Mouse (Mus musculus) C2C12 (cell line): ENCODE results near the gene Tnn. TPM values are rescaled to one million over a fixed set of nuclear protein-coding genes. Genes with fewer than 3 reads are reported as not detected.

Experiments
- H3K27me3 ChIP-seq: one replicate; pipeline ENCODE4 v1.6.1; 2011; ENCODE audit not compliant: control insufficient read depth, insufficient read depth, insufficient read length
- H3K36me3 ChIP-seq: one replicate; pipeline ENCODE4 v1.6.1; 2011; ENCODE audit not compliant: control insufficient read depth, insufficient read depth
- H3K4me3 ChIP-seq: one replicate; pipeline ENCODE4 v1.5.1; 2011; ENCODE audit warnings: mild to moderate bottlenecking, control low read depth; ENCODE audit not compliant: poor library complexity, insufficient read depth, severe bottlenecking
- H3K79me2 ChIP-seq: one replicate; pipeline ENCODE4 v1.6.1; 2011; ENCODE audit not compliant: control insufficient read depth, insufficient read depth
- H3K79me3 ChIP-seq: one replicate; pipeline ENCODE4 v1.6.1; 2011; ENCODE audit warnings: low read depth, control low read depth
- H3ac ChIP-seq: one replicate; pipeline ENCODE3; 2011; ENCODE audit warnings: low read depth; ENCODE audit not compliant: control insufficient read depth, insufficient read length
- CEBPB ChIP-seq: IDR thresholded peaks from one replicate; pipeline ENCODE4 v1.6.1; 2011; ENCODE audit warnings: low read depth, mild to moderate bottlenecking, control low read depth, moderate library complexity
- CTCF ChIP-seq: IDR thresholded peaks from one replicate; pipeline ENCODE4 v1.5.1; 2011; ENCODE audit not compliant: control insufficient read depth, insufficient read depth, insufficient read length
- FOSL1 ChIP-seq: IDR thresholded peaks from one replicate; pipeline ENCODE4 v1.8.0; 2011; ENCODE audit warnings: mild to moderate bottlenecking, low read length; ENCODE audit not compliant: poor library complexity, insufficient read depth, severe bottlenecking
- MAX ChIP-seq: IDR thresholded peaks from one replicate; pipeline ENCODE4 v1.6.1; 2011; ENCODE audit warnings: mild to moderate bottlenecking, control low read depth
- MYOD1 ChIP-seq: IDR thresholded peaks from one replicate; pipeline ENCODE4 v1.6.1; 2011; ENCODE audit warnings: low read depth; ENCODE audit not compliant: control insufficient read depth, insufficient read length
- MYOG ChIP-seq: IDR thresholded peaks from one replicate; pipeline ENCODE4 v1.6.1; 2011; ENCODE audit not compliant: control insufficient read depth, insufficient read length; ENCODE audit errors: extremely low read depth
- USF1 ChIP-seq: IDR thresholded peaks from one replicate; pipeline ENCODE4 v1.6.1; 2011; ENCODE audit warnings: low read depth, mild to moderate bottlenecking, control low read depth, moderate library complexity
- polyA plus RNA-seq: library from polyadenylated mRNA; unstranded; fragments of >200 nt; fragmentation: generic; extraction: Trizol; gene quantifications from one replicate; pipeline ENCODE4 v1.2.1, GENCODE M21; 2012; ENCODE audit warnings: missing spikeins

Tnn gene
- polyA plus RNA-seq, 1 experiment: not detected

GRCm38 (mm10) chr1:160057657-160058056, 95.7 kb downstream of the Tnn start:
- Histone ChIP-seq H3K36me3 (no peaks in the 10 kb centered on the region), H3K27me3 (no peaks in the 10 kb centered on the region), H3ac (no peak overlapping the region), H3K4me3 (no peak overlapping the region), H3K79me2 (no peaks in the 10 kb centered on the region), H3K79me3 (no peaks in the 10 kb centered on the region)
- TF ChIP-seq CEBPB: no peak

- no peaks in the 10 kb centered on the region for H3K79me2 ChIP-seq
- no peak overlapping the region for H3K4me3 ChIP-seq
- H3K79me3 ChIP-seq: no peaks in the 10 kb centered on the region
- H3ac ChIP-seq: no peak overlapping the region
- TF ChIP-seq USF1: no peak
- TF ChIP-seq MYOG: no peak
- no peak for TF ChIP-seq CTCF
- TF ChIP-seq MYOD1: no peak
- no peak for TF ChIP-seq FOSL1
- TF ChIP-seq MAX: no peak
- no peak for TF ChIP-seq CEBPB
- H3K27me3 ChIP-seq: no peaks in the 10 kb centered on the region
- H3K36me3 ChIP-seq: no peaks in the 10 kb centered on the region
These were observed 98.9 kb downstream of the Tnn start for GRCm38 (mm10) chr1:160054366-160055078.

GRCm38 (mm10) chr1:160053510-160054305, 99.7 kb downstream of the Tnn start:
- Histone ChIP-seq H3K4me3 (no peak overlapping the region), H3K36me3 (no peaks in the 10 kb centered on the region), H3K79me2 (no peaks in the 10 kb centered on the region), H3K27me3 (no peaks in the 10 kb centered on the region), H3K79me3 (no peaks in the 10 kb centered on the region), H3ac (no peak overlapping the region)
- TF ChIP-seq MAX (no peak), CEBPB (no peak), CTCF (no peak), FOSL1 (no peak), USF1 (no peak), MYOG (no peak), MYOD1 (no peak)

GRCm38 (mm10) chr1:160052556-160053315, 100.6 kb downstream of the Tnn start:
- no peak overlapping the region for H3K4me3 ChIP-seq
- TF ChIP-seq MYOD1 (no peak), CTCF (no peak), FOSL1 (no peak), MAX (no peak), MYOG (no peak), USF1 (no peak)
- no peaks in the 10 kb centered on the region for H3K27me3 ChIP-seq
- no peaks in the 10 kb centered on the region for H3K79me2 ChIP-seq
- H3ac ChIP-seq: no peak overlapping the region
- no peaks in the 10 kb centered on the region for H3K36me3 ChIP-seq
- H3K79me3 ChIP-seq: no peaks in the 10 kb centered on the region

- TF ChIP-seq USF1 (no peak), MAX (no peak), FOSL1 (no peak), CEBPB (no peak), MYOD1 (no peak), MYOG (no peak), CTCF (no peak)
- H3K79me3 ChIP-seq: no peaks in the 10 kb centered on the region
- no peaks in the 10 kb centered on the region for H3K27me3 ChIP-seq
- H3K79me2 ChIP-seq: no peaks in the 10 kb centered on the region
- no peak overlapping the region for H3K4me3 ChIP-seq
- H3ac ChIP-seq: no peak overlapping the region
- H3K36me3 ChIP-seq: no peaks in the 10 kb centered on the region
These were observed 102.5 kb downstream of the Tnn start for GRCm38 (mm10) chr1:160050898-160051297.
